Mouse (Mus musculus) E14TG2a.4 (cell line): ENCODE data around the gene Pdcd11.

Source experiments
- CTCF ChIP-seq: conservative IDR thresholded peaks from 2 replicates; pipeline ENCODE4 v1.5.1; 2014; ENCODE audit warnings: low read length
- NANOG ChIP-seq: IDR thresholded peaks from 2 replicates; pipeline ENCODE4 v1.6.1; 2014; ENCODE audit warnings: borderline replicate concordance, low read length, mixed read lengths
- POU5F1 ChIP-seq: IDR thresholded peaks from 2 replicates; pipeline ENCODE4 v1.6.1; 2014; ENCODE audit warnings: low read length, borderline replicate concordance

GRCm38 (mm10) chr19:47174515-47174914 lies 83.9 kb downstream of the Pdcd11 start:
- TF ChIP-seq CTCF = peak; percentile 40
- TF ChIP-seq POU5F1 = no peak
- TF ChIP-seq NANOG = no peak
